Mouse (Mus musculus) myocyte (in vitro differentiated cells): ENCODE data around the gene Smug1.

Source experiments
- CEBPB ChIP-seq: IDR thresholded peaks from 2 replicates; pipeline ENCODE4 v1.6.1; 2011; ENCODE audit warnings: mild to moderate bottlenecking, moderate library complexity; ENCODE audit not compliant: poor library complexity, insufficient read depth, severe bottlenecking
- MAX ChIP-seq: IDR thresholded peaks from one replicate; pipeline ENCODE4 v1.6.1; 2011; ENCODE audit warnings: low read depth, mild to moderate bottlenecking, control low read depth
- POLR2A ChIP-seq: IDR thresholded peaks from one replicate; pipeline ENCODE4 v1.6.1; 2011; ENCODE audit warnings: low read depth, mild to moderate bottlenecking, control low read depth, moderate library complexity; ENCODE audit not compliant: insufficient read length
- USF1 ChIP-seq: IDR thresholded peaks from one replicate; pipeline ENCODE4 v1.6.1; 2011; ENCODE audit warnings: low read depth, mild to moderate bottlenecking, control low read depth, moderate library complexity

GRCm38 (mm10) chr15:103167042-103167615, at the start of gene Smug1:
- TF ChIP-seq POLR2A (no peak), MAX (no peak), CEBPB (no peak), USF1 (no peak)
